Mouse (Mus musculus) CH12.LX (cell line): ENCODE measurements around the gene Uchl1. TPM values are rescaled to one million over a fixed set of nuclear protein-coding genes. Genes with fewer than 3 reads are reported as not detected.

Experiments
- DNase-seq: peaks from one replicate; pipeline ENCODE4 v3.0.0-alpha.2; 2013; ENCODE audit errors: extremely low read depth
- H3K27ac ChIP-seq: 2 replicates; pipeline ENCODE4 v1.5.1; 2012; ENCODE audit warnings: low read depth, mild to moderate bottlenecking, control low read depth, moderate library complexity; ENCODE audit not compliant: insufficient read depth
- H3K27me3 ChIP-seq: replicated peaks from 2 replicates; pipeline ENCODE3; 2012; ENCODE audit warnings: inconsistent platforms
- H3K36me3 ChIP-seq, 2 experiments: replicated peaks in 1 of 2; 2 replicates each; pipeline versions ENCODE3 to v1.6.1; 2012; ENCODE audit warnings: inconsistent platforms in 1 of 2, low read length in 1 of 2, mild to moderate bottlenecking in 1 of 2, mixed read lengths in 1 of 2, moderate library complexity in 1 of 2; ENCODE audit not compliant: control insufficient read depth in 1 of 2, insufficient read depth in 1 of 2
- H3K4me1 ChIP-seq, 2 experiments: 2 replicates each; pipeline ENCODE4 v1.6.1; 2012; ENCODE audit warnings: inconsistent platforms in 1 of 2, moderate library complexity in 1 of 2; ENCODE audit not compliant: insufficient read depth in 2 of 2, control insufficient read depth in 1 of 2
- H3K4me2 ChIP-seq: 2 replicates; pipeline ENCODE4 v1.6.1; 2012; ENCODE audit warnings: low read depth, mild to moderate bottlenecking, control low read depth; ENCODE audit not compliant: poor library complexity, insufficient read depth, severe bottlenecking
- H3K4me3 ChIP-seq, 3 experiments: fragments of 150-350 bp in 1 of 3; sonication (generic) in 1 of 3; replicated peaks in 1 of 3; 2 replicates each; pipeline versions ENCODE3 to v1.5.1; 2011 to 2012; ENCODE audit warnings: low read depth in 2 of 3, low read length in 2 of 3, mild to moderate bottlenecking in 2 of 3, moderate library complexity in 2 of 3, control low read depth in 1 of 3, improper control_type of control experiment in 1 of 3, inconsistent platforms in 1 of 3, mixed read lengths in 1 of 3; ENCODE audit not compliant: poor library complexity in 1 of 3
- H3K79me2 ChIP-seq: replicated peaks from 2 replicates; pipeline ENCODE4 v1.6.1; 2012; ENCODE audit warnings: mild to moderate bottlenecking, moderate library complexity; ENCODE audit not compliant: control insufficient read depth, poor library complexity, insufficient read depth, severe bottlenecking; ENCODE audit errors: extremely low read depth
- H3K9ac ChIP-seq: 2 replicates; pipeline ENCODE4 v1.6.1; 2012; ENCODE audit warnings: low read depth, mild to moderate bottlenecking, control low read depth, moderate library complexity; ENCODE audit not compliant: insufficient read depth
- H3K9me3 ChIP-seq: replicated peaks from 2 replicates; pipeline ENCODE3; 2012; ENCODE audit warnings: low read length, inconsistent platforms, mixed read lengths
- ETS1 ChIP-seq: conservative IDR thresholded peaks from 2 replicates; pipeline ENCODE4 v1.6.1; 2012; ENCODE audit warnings: low read depth, mild to moderate bottlenecking, inconsistent platforms, low read length, improper control_type of control experiment, moderate library complexity
- JUN ChIP-seq: IDR thresholded peaks from 2 replicates; pipeline ENCODE4 v1.6.1; 2011; ENCODE audit warnings: low read depth, mild to moderate bottlenecking, low read length, improper control_type of control experiment, moderate library complexity; ENCODE audit not compliant: insufficient read depth
- JUND ChIP-seq: conservative IDR thresholded peaks from 2 replicates; pipeline ENCODE4 v1.6.1; 2011; ENCODE audit warnings: low read depth, low read length, improper control_type of control experiment
- MEF2A ChIP-seq: IDR thresholded peaks from 2 replicates; pipeline ENCODE4 v1.6.1; 2014; ENCODE audit warnings: low read depth, mild to moderate bottlenecking, inconsistent platforms, low read length, improper control_type of control experiment, borderline replicate concordance
- MXI1 ChIP-seq: IDR thresholded peaks from 2 replicates; pipeline ENCODE4 v1.6.1; 2011; ENCODE audit warnings: mild to moderate bottlenecking, low read depth, low read length, improper control_type of control experiment
- MYC ChIP-seq: IDR thresholded peaks from 2 replicates; pipeline ENCODE4 v1.6.1; 2011; ENCODE audit warnings: low read depth, mild to moderate bottlenecking, improper control_type of control experiment, low read length
- NRF1 ChIP-seq: IDR thresholded peaks from 2 replicates; pipeline ENCODE4 v1.6.1; 2014; ENCODE audit warnings: low read depth, mild to moderate bottlenecking, inconsistent platforms, low read length, improper control_type of control experiment, moderate library complexity
- PAX5 ChIP-seq: IDR thresholded peaks from 2 replicates; pipeline ENCODE4 v1.6.1; 2012; ENCODE audit warnings: low read length, inconsistent platforms, mixed read lengths
- POLR2A ChIP-seq: IDR thresholded peaks from 2 replicates; pipeline ENCODE4 v1.6.1; 2011; ENCODE audit warnings: low read depth, mild to moderate bottlenecking, improper control_type of control experiment, low read length
- SIN3A ChIP-seq: IDR thresholded peaks from 2 replicates; pipeline ENCODE4 v1.6.1; 2012; ENCODE audit warnings: low read length, improper control_type of control experiment, inconsistent platforms
- SMC3 ChIP-seq: IDR thresholded peaks from 2 replicates; pipeline ENCODE4 v1.6.1; 2011; ENCODE audit warnings: low read depth, low read length, improper control_type of control experiment
- ZKSCAN1 ChIP-seq: IDR thresholded peaks from 2 replicates; pipeline ENCODE4 v1.6.1; 2012; ENCODE audit warnings: low read depth, inconsistent platforms, low read length, improper control_type of control experiment, borderline replicate concordance
- dilution Hi-C: fragments of 300-500 bp; cut with MboI; formaldehyde crosslinking; loops from 2 replicates; pipeline ENCODE4 v1.14.3; 2020; ENCODE audit warnings: low sequenced_read_pairs; ENCODE audit not compliant: extremely low pct_unique_long_range_greater_than_20kb, extremely low pct_ligation_motif_present
- in situ Hi-C: fragments of 300-500 bp; cut with MboI; formaldehyde crosslinking; loops from 3 replicates; pipeline ENCODE4 v1.14.3; 2019; ENCODE audit warnings: low sequenced_read_pairs, low pct_ligation_motif_present, low pct_unique_long_range_greater_than_20kb, mixed read lengths
- polyA plus RNA-seq: library from polyadenylated mRNA; unstranded; fragments of >175 nt; gene quantifications from 2 replicates; pipeline ENCODE4 v1.2.1, GENCODE M21; 2012; ENCODE audit warnings: low read depth; ENCODE audit not compliant: insufficient read length
- total RNA-seq, 2 experiments: library from RNA; depleted of rRNA; stranded (reverse); fragments of 300-350 nt in 1 of 2; fragments of >200 nt in 1 of 2; gene quantifications; 2 replicates each; pipeline ENCODE4 v1.2.3; 2012 to 2014

The Uchl1 gene
- total and polyA plus RNA-seq, 3 experiments, result not detected

- no peak overlapping the region for H3K9ac ChIP-seq
- in situ Hi-C loops, result no loop called here
- no peaks in the 10 kb centered on the region for H3K79me2 ChIP-seq
Observed at GRCm38 (mm10) chr5:66731302-66731697, 55.4 kb downstream of the Uchl1 start.

GRCm38 (mm10) chr5:66733556-66733955, 57.7 kb downstream of the Uchl1 start:
- H3K27me3 ChIP-seq, result no peaks in the 10 kb centered on the region
- dilution Hi-C loops, result no loop called here
- no peak for DNase-seq
- in situ Hi-C loops, result no loop called here
- no peak overlapping the region for H3K4me2 ChIP-seq
- no peaks in the 10 kb centered on the region for H3K79me2 ChIP-seq
- peaks cover 0 to 10% of the 10 kb centered on the region in 2 experiments; a peak in 2 of 4 replicates for H3K4me1 ChIP-seq
- no peaks in the 10 kb centered on the region for H3K36me3 ChIP-seq
- TF ChIP-seq POLR2A (no peak), JUND (no peak)
- no peak overlapping the region for H3K27ac ChIP-seq
- no peak overlapping the region for H3K9ac ChIP-seq
- H3K9me3 ChIP-seq, result no peaks in the 10 kb centered on the region
- no peak overlapping the region for H3K4me3 ChIP-seq

More at GRCm38 (mm10) chr5:66731302-66731697, 55.4 kb downstream of the Uchl1 start:
- Histone ChIP-seq H3K9me3 (no peaks in the 10 kb centered on the region), H3K4me1 (peaks cover 0 to 12% of the 10 kb centered on the region in 2 experiments; a peak in 2 of 4 replicates), H3K36me3 (no peaks in the 10 kb centered on the region), H3K27ac (no peak overlapping the region), H3K27me3 (no peaks in the 10 kb centered on the region), H3K4me2 (no peak overlapping the region), H3K4me3 (no peak overlapping the region)
- dilution Hi-C loops, result no loop called here
- DNase-seq, result no peak
- TF ChIP-seq JUND (no peak), JUN (no peak), MEF2A (no peak), POLR2A (no peak), MYC (no peak), ZKSCAN1 (no peak), NRF1 (no peak), PAX5 (no peak), SIN3A (no peak), SMC3 (no peak), ETS1 (no peak), MXI1 (no peak)
- TF ChIP-seq, all 38 proteins: peak for 0

Other genes with a start within 250 kb of the Uchl1 start
- gene Apbb2, start 57.3 kb upstream of the Uchl1 start, total RNA-seq (2012; rRNA removed), result 0.17 and 0.34 TPM in 2 replicates
- gene Apbb2, start 57.3 kb upstream of the Uchl1 start, total RNA-seq (2014; rRNA removed), result 0.28 and 0.40 TPM in 2 replicates
- gene Apbb2, start 57.3 kb upstream of the Uchl1 start, polyA plus RNA-seq, result 0.34 and 0.76 TPM in 2 replicates
- gene Limch1, start 69.7 kb downstream of the Uchl1 start, total RNA-seq (2012; rRNA removed), result not detected in 2 replicates
- 0.05 and 0.27 TPM in 2 replicates for gene Limch1, start 69.7 kb downstream of the Uchl1 start, total RNA-seq (2014; rRNA removed)
- gene Limch1, start 69.7 kb downstream of the Uchl1 start, polyA plus RNA-seq, result 0.08 TPM in 1 of 2 replicates, not detected in the other